Mouse (Mus musculus): ENCODE data around the gene Trim69. TPM values are rescaled to one million over a fixed set of nuclear protein-coding genes. Genes with fewer than 3 reads are reported as not detected.

Gene Trim69
- polyA plus RNA-seq, 1 experiment from 2014 or later = not detected

DNA sequence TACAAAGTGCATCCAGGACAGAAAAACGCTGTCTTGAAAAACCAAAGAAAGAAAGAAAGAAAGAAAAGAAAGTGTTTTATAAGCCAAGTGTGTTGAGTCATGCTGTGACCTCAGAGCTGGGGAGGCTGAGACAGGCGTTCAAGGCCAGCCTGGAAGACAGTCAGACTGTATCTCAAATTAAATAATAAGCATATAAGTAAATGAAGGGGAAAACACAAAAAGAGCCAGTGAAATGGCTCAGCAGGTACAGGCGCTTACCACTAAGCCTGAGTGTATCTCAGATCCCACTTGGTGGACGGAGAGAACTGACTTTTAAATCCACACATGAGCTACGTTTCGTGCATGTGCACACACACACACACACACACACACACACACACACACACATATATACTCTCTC is 11.2 kb upstream of the Trim69 start:
- ATAC-seq (ENCODE audit: low FRiP score, low TSS enrichment) (no peak), DNase-seq (no peak)
- Histone ChIP-seq H3K4me3 (replicated peaks; ENCODE audit: low read depth, low read length) (no peak overlapping the region), H3K27me3 (ENCODE audit: control insufficient read depth, insufficient read depth, low read length) (no peaks in the 10 kb centered on the region), H3K4me2 (ENCODE audit: low read length) (no peak overlapping the region), H3K9me3 (ENCODE audit: control insufficient read depth, low read length) (no peaks in the 10 kb centered on the region), H3K27ac (replicated peaks; ENCODE audit: low read depth, low read length) (no peak overlapping the region), H3K36me3 (ENCODE audit: control insufficient read depth, insufficient read depth, low read length) (no peaks in the 10 kb centered on the region), H3K4me1 (ENCODE audit: control insufficient read depth, insufficient read depth, low read length) (0 out of 2 replicates have a peak, but pooled peaks cover 5% of the 10 kb centered on the region), H3K9ac (replicated peaks; ENCODE audit: low read length) (no peak overlapping the region)
- 95% methylated on average over 6 of the region's 6 CpGs for WGBS

DNA sequence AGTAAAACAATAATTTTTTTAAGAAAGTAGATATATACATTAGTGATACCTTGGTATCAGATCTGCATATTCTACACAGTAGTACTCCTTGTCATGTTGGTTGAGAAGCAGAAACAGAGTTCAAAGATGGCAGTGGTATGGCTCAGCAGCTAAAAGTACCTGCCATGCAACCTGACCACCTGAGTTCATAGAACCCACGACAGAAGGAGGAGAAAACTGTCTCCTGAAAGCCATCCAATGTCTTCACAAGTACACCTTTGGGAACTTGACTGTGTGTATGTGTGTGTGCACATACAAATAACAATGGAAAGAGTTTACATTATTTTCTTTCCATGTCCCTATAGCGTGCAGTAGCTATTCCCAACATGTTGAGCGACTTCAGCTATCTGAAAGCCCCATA is 10.8 kb upstream of the Trim69 start:
- Histone ChIP-seq H3K27ac (replicated peaks; ENCODE audit: low read depth, low read length) (no peak overlapping the region), H3K4me1 (ENCODE audit: control insufficient read depth, insufficient read depth, low read length) (0 out of 2 replicates have a peak, but pooled peaks cover 5% of the 10 kb centered on the region), H3K9ac (replicated peaks; ENCODE audit: low read length) (no peak overlapping the region), H3K4me2 (ENCODE audit: low read length) (no peak overlapping the region), H3K27me3 (ENCODE audit: control insufficient read depth, insufficient read depth, low read length) (no peaks in the 10 kb centered on the region), H3K9me3 (ENCODE audit: control insufficient read depth, low read length) (no peaks in the 10 kb centered on the region), H3K4me3 (replicated peaks; ENCODE audit: low read depth, low read length) (no peak overlapping the region), H3K36me3 (ENCODE audit: control insufficient read depth, insufficient read depth, low read length) (no peaks in the 10 kb centered on the region)
- ATAC-seq (ENCODE audit: low FRiP score, low TSS enrichment) (no peak), DNase-seq (no peak)
- WGBS = 89% methylated on average over 3 of the region's 3 CpGs

DNA sequence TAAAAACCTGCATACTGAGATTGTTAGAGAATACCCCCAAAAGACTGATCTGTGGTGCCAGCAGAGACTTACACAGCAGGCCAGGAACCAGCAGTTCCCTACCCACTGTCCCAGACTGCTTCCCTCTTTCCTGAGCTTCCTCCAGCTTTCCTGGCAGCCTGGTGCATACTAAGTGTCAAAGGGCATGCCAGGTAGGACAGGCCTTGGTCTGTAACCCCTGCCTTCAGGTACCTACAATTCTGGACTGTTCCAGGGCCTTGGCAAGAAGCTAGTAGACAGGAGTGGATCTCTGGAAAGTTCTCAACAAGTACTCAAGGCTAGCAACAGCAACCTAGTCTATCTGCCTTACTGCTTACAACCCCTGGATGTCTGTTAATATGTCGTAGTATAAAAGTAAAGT is 9.3 kb upstream of the Trim69 start:
- ATAC-seq (ENCODE audit: low FRiP score, low TSS enrichment) (no peak), DNase-seq (no peak)
- Histone ChIP-seq H3K27me3 (ENCODE audit: control insufficient read depth, insufficient read depth, low read length) (no peaks in the 10 kb centered on the region), H3K36me3 (ENCODE audit: control insufficient read depth, insufficient read depth, low read length) (no peaks in the 10 kb centered on the region), H3K4me3 (replicated peaks; ENCODE audit: low read depth, low read length) (no peak overlapping the region), H3K4me2 (ENCODE audit: low read length) (no peak overlapping the region), H3K9ac (replicated peaks; ENCODE audit: low read length) (no peak overlapping the region), H3K4me1 (ENCODE audit: control insufficient read depth, insufficient read depth, low read length) (0 out of 2 replicates have a peak, but pooled peaks cover 5% of the 10 kb centered on the region), H3K9me3 (ENCODE audit: control insufficient read depth, low read length) (no peaks in the 10 kb centered on the region), H3K27ac (replicated peaks; ENCODE audit: low read depth, low read length) (no peak overlapping the region)
- 97% methylated on average over 1 of the region's 1 CpGs for WGBS

DNA sequence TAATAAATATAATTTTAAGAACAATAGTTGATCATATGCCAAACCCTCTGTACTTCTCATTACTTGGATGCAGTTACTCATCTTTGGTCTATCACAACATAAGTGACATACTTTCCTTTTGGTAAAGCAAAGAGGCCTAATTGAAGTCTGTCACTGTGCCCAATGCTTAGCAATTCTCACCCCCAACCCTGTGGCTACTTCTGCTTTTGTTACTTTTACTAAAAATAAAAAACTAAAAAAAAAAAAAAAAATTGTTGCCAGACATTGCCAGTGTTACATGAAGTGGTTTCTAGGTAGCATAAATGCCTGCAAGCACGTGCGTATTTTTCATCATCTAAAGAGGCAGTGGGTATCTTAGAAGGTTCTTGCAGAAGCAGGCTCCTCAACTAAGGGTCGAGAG is 7.7 kb upstream of the Trim69 start:
- no peak for DNase-seq
- Histone ChIP-seq H3K4me2 (ENCODE audit: low read length) (no peak overlapping the region), H3K4me1 (ENCODE audit: control insufficient read depth, insufficient read depth, low read length) (no peaks in the 10 kb centered on the region), H3K27ac (replicated peaks; ENCODE audit: low read depth, low read length) (no peak overlapping the region), H3K9ac (replicated peaks; ENCODE audit: low read length) (no peak overlapping the region), H3K36me3 (ENCODE audit: control insufficient read depth, insufficient read depth, low read length) (no peaks in the 10 kb centered on the region), H3K9me3 (ENCODE audit: control insufficient read depth, low read length) (no peaks in the 10 kb centered on the region), H3K27me3 (ENCODE audit: control insufficient read depth, insufficient read depth, low read length) (no peaks in the 10 kb centered on the region), H3K4me3 (replicated peaks; ENCODE audit: low read depth, low read length) (no peak overlapping the region)
- 88% methylated on average over 3 of the region's 3 CpGs for WGBS
- ATAC-seq (ENCODE audit: low FRiP score, low TSS enrichment) = no peak

DNA sequence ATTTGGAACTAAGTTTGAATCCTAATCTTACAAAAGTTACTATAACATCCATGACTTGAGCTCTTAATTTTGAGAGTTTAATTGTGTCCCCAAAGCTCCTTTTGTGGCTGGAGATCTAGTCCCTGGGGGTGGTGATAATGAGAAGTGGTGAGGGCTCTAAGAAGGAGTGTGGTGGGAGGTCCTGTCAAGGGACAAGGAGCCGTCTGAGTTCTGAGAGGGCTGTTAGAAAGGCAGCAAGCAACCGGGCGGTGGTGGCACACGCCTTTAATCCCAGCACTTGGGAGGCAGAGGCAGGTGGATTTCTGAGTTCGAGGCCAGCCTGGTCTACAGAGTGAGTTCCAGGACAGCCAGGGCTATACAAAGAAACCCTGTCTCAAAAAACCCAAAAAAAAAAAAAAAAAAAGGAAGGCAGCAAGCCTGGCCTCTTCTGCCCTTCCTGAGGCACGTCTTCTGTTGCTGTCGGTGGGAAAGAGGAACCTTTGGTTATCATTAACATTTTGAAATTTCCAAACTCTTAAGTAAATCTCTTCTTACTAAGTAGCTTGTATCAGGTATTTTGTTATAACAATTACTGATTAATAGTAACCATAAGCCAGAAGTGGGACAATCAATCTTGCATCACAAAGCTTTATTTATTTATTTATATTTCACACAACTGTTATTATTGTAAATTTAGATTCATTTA is 6.7 kb upstream of the Trim69 start:
- ATAC-seq (ENCODE audit: low FRiP score, low TSS enrichment) = no peak
- DNase-seq = no peak
- Histone ChIP-seq H3K4me1 (ENCODE audit: control insufficient read depth, insufficient read depth, low read length) (no peaks in the 10 kb centered on the region), H3K4me2 (ENCODE audit: low read length) (no peak overlapping the region), H3K4me3 (replicated peaks; ENCODE audit: low read depth, low read length) (no peak overlapping the region), H3K9me3 (ENCODE audit: control insufficient read depth, low read length) (no peaks in the 10 kb centered on the region), H3K27me3 (ENCODE audit: control insufficient read depth, insufficient read depth, low read length) (no peaks in the 10 kb centered on the region), H3K36me3 (ENCODE audit: control insufficient read depth, insufficient read depth, low read length) (no peaks in the 10 kb centered on the region), H3K9ac (replicated peaks; ENCODE audit: low read length) (no peak overlapping the region), H3K27ac (replicated peaks; ENCODE audit: low read depth, low read length) (no peak overlapping the region)
- 86% methylated on average over 6 of the region's 7 CpGs for WGBS

DNA sequence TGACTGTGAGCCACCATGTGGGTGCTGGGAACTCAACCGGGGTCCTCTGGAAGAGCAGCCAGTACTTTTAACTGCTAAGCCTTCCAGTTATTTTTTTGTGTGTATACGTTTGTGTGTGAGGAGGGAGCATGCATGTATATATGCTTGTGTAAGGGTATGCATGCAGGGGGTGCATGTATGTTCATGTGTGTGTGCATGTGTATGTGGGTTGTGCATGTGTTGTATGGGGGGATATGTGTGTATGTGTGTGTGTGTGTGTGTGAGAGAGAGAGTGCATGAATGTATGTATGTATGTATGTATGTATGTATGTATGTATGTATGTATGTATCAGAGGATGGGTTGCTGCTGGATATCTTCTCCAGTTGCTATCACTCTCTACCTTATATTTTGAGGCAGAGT is 6.0 kb upstream of the Trim69 start:
- no peak for ATAC-seq (ENCODE audit: low FRiP score, low TSS enrichment)
- Histone ChIP-seq H3K4me1 (ENCODE audit: control insufficient read depth, insufficient read depth, low read length) (no peaks in the 10 kb centered on the region), H3K9ac (replicated peaks; ENCODE audit: low read length) (no peak overlapping the region), H3K4me2 (ENCODE audit: low read length) (no peak overlapping the region), H3K4me3 (replicated peaks; ENCODE audit: low read depth, low read length) (no peak overlapping the region), H3K9me3 (ENCODE audit: control insufficient read depth, low read length) (no peaks in the 10 kb centered on the region), H3K36me3 (ENCODE audit: control insufficient read depth, insufficient read depth, low read length) (no peaks in the 10 kb centered on the region), H3K27ac (replicated peaks; ENCODE audit: low read depth, low read length) (no peak overlapping the region), H3K27me3 (ENCODE audit: control insufficient read depth, insufficient read depth, low read length) (no peaks in the 10 kb centered on the region)
- no peak for DNase-seq
- 86% methylated on average over 2 of the region's 2 CpGs for WGBS

DNA sequence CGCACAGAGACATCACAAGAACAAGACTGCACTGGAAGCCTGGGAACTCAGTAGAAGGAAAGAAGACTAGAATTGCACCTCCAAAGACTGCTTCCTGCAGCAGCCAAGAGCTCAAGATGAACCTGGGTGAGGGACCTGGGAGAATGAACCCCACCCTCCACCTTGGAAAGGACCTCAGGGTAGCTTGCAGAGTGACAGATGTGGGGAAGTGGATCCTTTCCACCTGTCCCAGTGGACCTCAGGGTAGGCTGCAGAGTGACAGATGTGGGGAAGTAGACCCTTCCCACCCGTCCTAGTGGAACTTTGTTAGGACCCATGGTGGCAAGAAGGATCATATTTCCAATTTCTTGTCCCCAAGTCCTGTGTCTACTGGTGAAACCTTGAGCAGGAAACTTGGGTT is 5.2 kb upstream of the Trim69 start:
- no peak for ATAC-seq (ENCODE audit: low FRiP score, low TSS enrichment)
- H3K4me3 ChIP-seq (replicated peaks; ENCODE audit: low read depth, low read length) = no peak overlapping the region
- no peaks in the 10 kb centered on the region for H3K36me3 ChIP-seq (ENCODE audit: control insufficient read depth, insufficient read depth, low read length)
- no peak overlapping the region for H3K27ac ChIP-seq (replicated peaks; ENCODE audit: low read depth, low read length)
- no peak for DNase-seq
- WGBS = 83% methylated on average over 2 of the region's 2 CpGs
- no peak overlapping the region for H3K4me2 ChIP-seq (ENCODE audit: low read length)
- H3K9ac ChIP-seq (replicated peaks; ENCODE audit: low read length) = no peak overlapping the region
- no peaks in the 10 kb centered on the region for H3K27me3 ChIP-seq (ENCODE audit: control insufficient read depth, insufficient read depth, low read length)
- no peaks in the 10 kb centered on the region for H3K4me1 ChIP-seq (ENCODE audit: control insufficient read depth, insufficient read depth, low read length)
- H3K9me3 ChIP-seq (ENCODE audit: control insufficient read depth, low read length) = no peaks in the 10 kb centered on the region

DNA sequence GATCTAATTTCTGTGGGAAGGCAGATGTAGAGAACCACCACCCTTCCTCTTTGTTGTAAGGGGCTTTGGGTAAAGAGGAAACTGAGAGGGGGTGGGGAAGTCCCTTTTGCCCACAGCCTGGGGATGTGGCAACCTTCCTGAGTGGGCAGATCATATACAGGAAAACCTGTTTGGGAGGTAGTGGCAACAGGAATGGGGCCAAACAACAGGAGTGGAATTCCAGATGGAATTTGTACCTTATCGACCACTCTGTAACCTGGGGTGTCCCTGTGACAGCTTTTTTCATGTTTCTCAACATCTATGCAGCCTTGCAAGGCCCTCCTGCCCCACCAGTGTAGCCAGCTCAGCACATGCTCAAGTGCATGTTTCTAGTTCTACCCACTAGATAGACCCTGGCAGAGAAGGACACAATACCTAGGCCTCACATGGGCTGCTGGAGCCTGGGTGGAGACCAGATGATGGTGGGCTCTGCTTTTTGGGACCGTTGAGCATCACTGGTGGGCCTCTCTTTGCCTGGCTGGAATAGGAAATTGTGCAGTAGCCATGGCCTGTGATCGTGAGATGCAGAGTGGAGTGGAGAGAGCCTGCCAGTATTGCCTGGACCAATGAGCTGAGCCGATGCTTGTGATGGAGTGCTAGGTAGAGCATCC is 4.3 kb upstream of the Trim69 start:
- Histone ChIP-seq H3K9me3 (ENCODE audit: control insufficient read depth, low read length) (no peaks in the 10 kb centered on the region), H3K27ac (replicated peaks; ENCODE audit: low read depth, low read length) (no peak overlapping the region), H3K36me3 (ENCODE audit: control insufficient read depth, insufficient read depth, low read length) (no peaks in the 10 kb centered on the region), H3K27me3 (ENCODE audit: control insufficient read depth, insufficient read depth, low read length) (no peaks in the 10 kb centered on the region), H3K4me1 (ENCODE audit: control insufficient read depth, insufficient read depth, low read length) (no peaks in the 10 kb centered on the region), H3K9ac (replicated peaks; ENCODE audit: low read length) (no peak overlapping the region), H3K4me3 (replicated peaks; ENCODE audit: low read depth, low read length) (no peak overlapping the region), H3K4me2 (ENCODE audit: low read length) (no peak overlapping the region)
- no peak for ATAC-seq (ENCODE audit: low FRiP score, low TSS enrichment)
- DNase-seq = no peak
- WGBS = 92% methylated on average over 4 of the region's 4 CpGs

DNA sequence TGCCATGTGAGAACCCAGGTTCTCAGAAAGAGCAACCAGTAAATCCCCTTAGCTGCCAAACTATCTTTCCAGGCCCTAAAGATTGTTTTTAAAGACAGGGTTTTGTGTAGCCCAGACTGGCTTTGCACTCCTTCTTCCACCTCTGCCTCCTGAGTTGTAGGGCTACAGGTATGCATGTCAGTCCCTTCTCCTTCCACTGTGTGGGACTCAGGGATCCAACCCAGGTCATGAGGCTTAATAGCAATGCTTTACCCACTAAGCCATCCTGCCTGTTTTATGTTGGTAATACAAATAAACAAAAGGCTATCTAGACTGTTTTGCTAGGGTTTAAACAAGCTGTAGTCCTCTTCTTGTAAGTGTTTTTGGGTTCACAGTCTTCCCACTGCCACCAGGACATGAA is 2.9 kb upstream of the Trim69 start:
- Histone ChIP-seq H3K27me3 (ENCODE audit: control insufficient read depth, insufficient read depth, low read length) (no peaks in the 10 kb centered on the region), H3K4me3 (replicated peaks; ENCODE audit: low read depth, low read length) (no peak overlapping the region), H3K27ac (replicated peaks; ENCODE audit: low read depth, low read length) (no peak overlapping the region), H3K9me3 (ENCODE audit: control insufficient read depth, low read length) (no peaks in the 10 kb centered on the region), H3K36me3 (ENCODE audit: control insufficient read depth, insufficient read depth, low read length) (no peaks in the 10 kb centered on the region), H3K4me2 (ENCODE audit: low read length) (no peak overlapping the region), H3K9ac (replicated peaks; ENCODE audit: low read length) (no peak overlapping the region), H3K4me1 (ENCODE audit: control insufficient read depth, insufficient read depth, low read length) (no peaks in the 10 kb centered on the region)
- no peak for DNase-seq
- no peak for ATAC-seq (ENCODE audit: low FRiP score, low TSS enrichment)

Measured in midbrain, embryonic 14.5 days (tissue).